Mouse (Mus musculus) gastrocnemius, postnatal 25 days (tissue): Measurements from ENCODE around the gene Fbln2. TPM values are rescaled to one million over a fixed set of nuclear protein-coding genes. Genes with fewer than 3 reads are reported as not detected.

Source experiments
- DNase-seq: peaks from one replicate; pipeline ENCODE4 v3.0.0; 2022
- total RNA-seq, 2 experiments: library from RNA; stranded (reverse); gene quantifications; 1 replicate in 1 of 2; 2 replicates in 1 of 2; pipeline ENCODE4 v1.2.3; 2021

The Fbln2 gene
- total RNA-seq, 2 experiments from 2014 or later, result 47.7 to 50.2 TPM

GRCm38 (mm10) chr6:91228980-91229379, 16.7 kb downstream of the Fbln2 start:
- no peak for DNase-seq

GRCm38 (mm10) chr6:91231000-91231399, 18.7 kb downstream of the Fbln2 start:
- DNase-seq, result no peak

- DNase-seq, result no peak
These were observed 19.3 kb downstream of the Fbln2 start for GRCm38 (mm10) chr6:91231523-91231922.

GRCm38 (mm10) chr6:91233011-91233410, 20.8 kb downstream of the Fbln2 start:
- DNase-seq, result no peak

GRCm38 (mm10) chr6:91233424-91234015, 21.3 kb downstream of the Fbln2 start:
- no peak for DNase-seq

GRCm38 (mm10) chr6:91236006-91236405, 23.8 kb downstream of the Fbln2 start:
- no peak for DNase-seq

- peak; percentile 34 for DNase-seq
These were observed 24.2 kb downstream of the Fbln2 start for GRCm38 (mm10) chr6:91236429-91236828.

GRCm38 (mm10) chr6:91237273-91237672, 25.0 kb downstream of the Fbln2 start:
- no peak for DNase-seq

GRCm38 (mm10) chr6:91240537-91240936, 28.3 kb downstream of the Fbln2 start:
- peak; percentile 24 for DNase-seq

- no peak for DNase-seq
These were observed 28.7 kb downstream of the Fbln2 start for GRCm38 (mm10) chr6:91240964-91241363.

- DNase-seq, result no peak
These were observed 31.1 kb downstream of the Fbln2 start for GRCm38 (mm10) chr6:91243395-91243794.

- no peak for DNase-seq
These were observed 32.1 kb downstream of the Fbln2 start for GRCm38 (mm10) chr6:91244331-91244730.

GRCm38 (mm10) chr6:91245331-91245730, 33.1 kb downstream of the Fbln2 start:
- no peak for DNase-seq

- DNase-seq, result no peak
These were observed 35.1 kb downstream of the Fbln2 start for GRCm38 (mm10) chr6:91247343-91247742.

- DNase-seq, result peak; percentile 47
These were observed 36.4 kb downstream of the Fbln2 start for GRCm38 (mm10) chr6:91248627-91249026.

- DNase-seq, result no peak
These were observed 37.5 kb downstream of the Fbln2 start for GRCm38 (mm10) chr6:91249797-91250196.

- DNase-seq, result peak; percentile 54
These were observed 47.3 kb downstream of the Fbln2 start for GRCm38 (mm10) chr6:91259440-91260120.

GRCm38 (mm10) chr6:91260347-91260986, 48.2 kb downstream of the Fbln2 start:
- peak; percentile 40 for DNase-seq

- DNase-seq, result no peak
These were observed 48.7 kb downstream of the Fbln2 start for GRCm38 (mm10) chr6:91260987-91261367.

GRCm38 (mm10) chr6:91265616-91266015, 53.4 kb downstream of the Fbln2 start:
- no peak for DNase-seq

- DNase-seq, result no peak
These were observed 54.4 kb downstream of the Fbln2 start for GRCm38 (mm10) chr6:91266647-91267046.

GRCm38 (mm10) chr6:91268318-91268717, 56.1 kb downstream of the Fbln2 start:
- DNase-seq, result no peak

GRCm38 (mm10) chr6:91277549-91277948, 65.3 kb downstream of the Fbln2 start:
- no peak for DNase-seq

- DNase-seq, result no peak
These were observed 66.0 kb downstream of the Fbln2 start for GRCm38 (mm10) chr6:91278302-91278701.
